Mouse (Mus musculus) stomach, postnatal 0 days (tissue): ENCODE results near the gene Polk. TPM values are rescaled to one million over a fixed set of nuclear protein-coding genes. Genes with fewer than 3 reads are reported as not detected.

Experiments used
- ATAC-seq: fragments of 200-750 bp; cut with Nextera tagmentation; 2 replicates; pipeline ENCODE4 v1.8.0; 2017; ENCODE audit not compliant: low FRiP score, low TSS enrichment
- DNase-seq: peaks from one replicate; pipeline ENCODE4 v3.0.0-alpha.2; 2016; ENCODE audit warnings: low spot score
- H3K27ac ChIP-seq: fragments of 300-500 bp; sonication (generic); replicated peaks from 2 replicates; pipeline ENCODE4 v1.5.1; 2014; ENCODE audit warnings: mild to moderate bottlenecking, control low read depth
- H3K27me3 ChIP-seq: fragments of 300-500 bp; sonication (generic); 2 replicates; pipeline ENCODE4 v1.6.1; 2014; ENCODE audit warnings: low read length; ENCODE audit not compliant: control insufficient read depth, insufficient read depth
- H3K36me3 ChIP-seq: fragments of 300-500 bp; sonication (generic); 2 replicates; pipeline ENCODE4 v1.6.1; 2014; ENCODE audit warnings: low read length, mixed read lengths; ENCODE audit not compliant: control insufficient read depth, insufficient read depth
- H3K4me1 ChIP-seq: fragments of 300-500 bp; sonication (generic); replicated peaks from 2 replicates; pipeline ENCODE4 v1.6.1; 2014; ENCODE audit warnings: antibody characterized with exemption; ENCODE audit not compliant: control insufficient read depth, insufficient read depth
- H3K4me2 ChIP-seq: fragments of 300-500 bp; sonication (generic); replicated peaks from 2 replicates; pipeline ENCODE4 v1.6.1; 2014; ENCODE audit warnings: low read depth, mild to moderate bottlenecking, control low read depth, moderate library complexity
- H3K4me3 ChIP-seq: fragments of 300-500 bp; sonication (generic); 2 replicates; pipeline ENCODE4 v1.5.1; 2014; ENCODE audit warnings: low read depth, low read length, control low read depth
- H3K9ac ChIP-seq: fragments of 300-500 bp; sonication (generic); 2 replicates; pipeline ENCODE4 v1.6.1; 2014; ENCODE audit warnings: mild to moderate bottlenecking, low read length, control low read depth, mixed read lengths
- H3K9me3 ChIP-seq: fragments of 300-500 bp; sonication (generic); 2 replicates; pipeline ENCODE4 v1.6.1; 2016; ENCODE audit warnings: low read length; ENCODE audit not compliant: control insufficient read depth
- CTCF ChIP-seq: IDR thresholded peaks from 2 replicates; pipeline ENCODE4 v1.5.1; 2016; ENCODE audit warnings: antibody characterized with exemption, low read depth, mild to moderate bottlenecking, moderate library complexity
- EP300 ChIP-seq: optimal IDR thresholded peaks from 2 replicates; pipeline ENCODE3; 2016; ENCODE audit warnings: antibody characterized with exemption
- WGBS: fragments of 180-500 bp; shearing (Covaris S2); extraction: QIAGEN DNeasy Blood & Tissue Kit; methylation state at CpG from one replicate; pipeline ENCODE4 v1.1.7; 2014; 5-methylcytosine and 5-hydroxymethylcytosine counted together
- polyA plus RNA-seq: library from polyadenylated mRNA; unstranded; fragments of >200 nt; fragmentation: Nextera tagmentation; extraction: Ambion mirVana; gene quantifications from 2 replicates; pipeline ENCODE4 v1.2.1, GENCODE M21; 2015

The Polk gene
- polyA plus RNA-seq, 1 experiment from 2014 or later = 4.2 TPM

- H3K27me3 ChIP-seq = no peaks in the 10 kb centered on the region
- H3K9me3 ChIP-seq = no peaks in the 10 kb centered on the region
- H3K4me2 ChIP-seq = no peak overlapping the region
- H3K9ac ChIP-seq = no peak overlapping the region
- TF ChIP-seq EP300 (no peak), CTCF (no peak)
- no peak for DNase-seq
- ATAC-seq = peak; percentile 41; the same call in 1 of the 2 replicates
- WGBS = 58% methylated on average over 11 of the region's 11 CpGs
- peaks cover 4% of the 10 kb centered on the region for H3K4me1 ChIP-seq
- peak overlapping the region; percentile 81 for H3K27ac ChIP-seq
- H3K4me3 ChIP-seq = no peak overlapping the region
- H3K36me3 ChIP-seq = no peaks in the 10 kb centered on the region
Measured at GRCm38 (mm10) chr13:96433648-96434190, 108.7 kb downstream of the Polk start.

GRCm38 (mm10) chr13:96433041-96433440 is 109.3 kb downstream of the Polk start:
- Histone ChIP-seq H3K4me1 (peaks cover 4% of the 10 kb centered on the region), H3K27me3 (no peaks in the 10 kb centered on the region), H3K9me3 (no peaks in the 10 kb centered on the region), H3K4me2 (no peak overlapping the region), H3K36me3 (no peaks in the 10 kb centered on the region), H3K9ac (no peak overlapping the region), H3K4me3 (no peak overlapping the region), H3K27ac (peak overlapping the region; percentile 46)
- no peak for DNase-seq
- no peak for ATAC-seq
- TF ChIP-seq CTCF = no peak
- TF ChIP-seq EP300 = no peak
- WGBS = 81% methylated on average over 6 of the region's 6 CpGs

- peak; percentile 59 for DNase-seq
- 43% methylated on average over 3 of the region's 3 CpGs for whole genome bisulfite sequencing
Measured at GRCm38 (mm10) chr13:96432376-96432811, 110.0 kb downstream of the Polk start.

GRCm38 (mm10) chr13:96431595-96432156 is 110.7 kb downstream of the Polk start:
- Histone ChIP-seq H3K27ac (no peak overlapping the region), H3K27me3 (no peaks in the 10 kb centered on the region), H3K9ac (no peak overlapping the region), H3K9me3 (no peaks in the 10 kb centered on the region), H3K4me1 (peaks cover 4% of the 10 kb centered on the region), H3K4me3 (no peak overlapping the region), H3K4me2 (no peak overlapping the region), H3K36me3 (no peaks in the 10 kb centered on the region)
- WGBS = 35% methylated on average over 12 of the region's 12 CpGs
- peak; percentile 80 for ATAC-seq
- DNase-seq = peak; percentile 92
- no peak for TF ChIP-seq EP300
- TF ChIP-seq CTCF = peak; percentile 99

More at GRCm38 (mm10) chr13:96432376-96432811, 110.0 kb downstream of the Polk start:
- H3K4me3 ChIP-seq = no peak overlapping the region
- peak; percentile 64 for ATAC-seq
- TF ChIP-seq EP300 (no peak), CTCF (no peak)
- H3K27me3 ChIP-seq = no peaks in the 10 kb centered on the region
- H3K4me2 ChIP-seq = no peak overlapping the region
- peak overlapping the region; percentile 46 for H3K27ac ChIP-seq
- H3K4me1 ChIP-seq = peaks cover 4% of the 10 kb centered on the region
- no peaks in the 10 kb centered on the region for H3K9me3 ChIP-seq
- no peak overlapping the region for H3K9ac ChIP-seq
- no peaks in the 10 kb centered on the region for H3K36me3 ChIP-seq

Other genes starting within 250 kb of the Polk start
- 5.1 and 6.4 TPM in 2 replicates for gene Poc5, start 154.3 kb downstream of the Polk start, polyA plus RNA-seq
- 6.8 and 7.1 TPM in 2 replicates for gene Ankdd1b, start 71.4 kb downstream of the Polk start, polyA plus RNA-seq
- not detected in 2 replicates for gene Gm17622, start 51.8 kb downstream of the Polk start, polyA plus RNA-seq
- 6.0 and 7.0 TPM in 2 replicates for gene Col4a3bp, start within 50 bp of the Polk start, polyA plus RNA-seq
- 40.9 and 41.9 TPM in 2 replicates for gene Hmgcr, start 128.4 kb upstream of the Polk start, polyA plus RNA-seq
- not detected in 2 replicates for gene Ankrd31, start 205.7 kb upstream of the Polk start, polyA plus RNA-seq